Mouse (Mus musculus): ENCODE measurements around the gene Catip.

DNA sequence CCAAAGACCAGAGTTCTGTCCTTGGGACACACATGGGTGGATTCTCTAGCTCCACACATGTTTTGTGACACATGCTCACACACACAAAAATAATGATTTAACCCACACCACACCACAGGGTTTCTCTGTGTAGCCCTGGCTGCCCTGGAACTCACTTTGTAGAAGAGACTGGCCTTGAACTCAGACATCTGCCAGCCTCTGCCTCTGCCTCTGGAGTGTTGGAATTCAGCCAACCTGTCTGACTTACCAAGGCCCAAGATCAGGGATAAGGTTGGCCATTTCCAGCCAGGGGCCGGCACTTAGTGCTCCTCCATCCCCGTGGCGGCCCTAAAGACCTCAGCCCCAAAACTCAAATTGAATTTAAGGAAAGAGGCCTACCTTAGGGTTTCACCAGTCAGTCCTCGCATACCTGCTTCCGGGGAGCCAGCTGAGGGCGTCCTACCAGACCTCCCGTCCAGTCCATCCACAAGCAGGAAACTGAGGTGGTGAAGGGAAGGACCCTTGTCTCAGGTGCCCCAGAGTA, 26.6 kb downstream of the Catip start:
- no peak for TF ChIP-seq POLR2A (IDR thresholded peaks at IDR 0.05; ENCODE audit: insufficient read depth, low read depth, low read length)
- no peak for TF ChIP-seq CTCF (IDR thresholded peaks at IDR 0.05; ENCODE audit: insufficient read depth, low read depth, low read length)

All from olfactory bulb, adult 2 months (tissue).